Mouse (Mus musculus): Measurements from ENCODE around the gene Upp2.

- no peak for TF ChIP-seq CTCF (IDR thresholded peaks at IDR 0.05; ENCODE audit: low read depth)
- no peak for TF ChIP-seq EP300 (IDR thresholded peaks at IDR 0.05; ENCODE audit: low read depth)
Observed at GRCm38 (mm10) chr2:58711049-58711448, 144.0 kb downstream of the Upp2 start.

Data from liver, postnatal 0 days (tissue).